Mouse (Mus musculus) liver, embryonic 11.5 days (tissue): ENCODE results near the gene Clec4e. TPM values are rescaled to one million over a fixed set of nuclear protein-coding genes. Genes with fewer than 3 reads are reported as not detected.

Experiments
- ATAC-seq: fragments of 200-750 bp; cut with Nextera tagmentation; replicated peaks from 2 replicates; pipeline ENCODE4 v1.8.0; 2017; ENCODE audit warnings: moderate number of reproducible peaks, mild to moderate bottlenecking, moderate TSS enrichment, moderate library complexity; ENCODE audit not compliant: low FRiP score
- DNase-seq: peaks from one replicate; pipeline ENCODE4 v3.0.0-alpha.2; 2017; ENCODE audit warnings: low spot score
- H3K27ac ChIP-seq: fragments of 300-500 bp; sonication (generic); 2 replicates; pipeline ENCODE4 v1.5.1; 2014; ENCODE audit warnings: mild to moderate bottlenecking, low read depth, low read length, control low read depth
- H3K27me3 ChIP-seq: fragments of 300-500 bp; sonication (generic); replicated peaks from 2 replicates; pipeline ENCODE4 v1.6.1; 2014; ENCODE audit warnings: low read length, mixed read lengths; ENCODE audit not compliant: control insufficient read depth, insufficient read depth
- H3K36me3 ChIP-seq: fragments of 300-500 bp; sonication (generic); 2 replicates; pipeline ENCODE4 v1.6.1; 2014; ENCODE audit warnings: mild to moderate bottlenecking, low read length, moderate library complexity, mixed read lengths; ENCODE audit not compliant: control insufficient read depth, insufficient read depth
- H3K4me1 ChIP-seq: fragments of 300-500 bp; sonication (generic); replicated peaks from 2 replicates; pipeline ENCODE4 v1.6.1; 2014; ENCODE audit warnings: low read length, mixed read lengths; ENCODE audit not compliant: control insufficient read depth, insufficient read depth
- H3K4me2 ChIP-seq: fragments of 300-500 bp; sonication (generic); 2 replicates; pipeline ENCODE4 v1.6.1; 2014; ENCODE audit warnings: mild to moderate bottlenecking, control low read depth, moderate library complexity
- H3K4me3 ChIP-seq: fragments of 300-500 bp; sonication (generic); 2 replicates; pipeline ENCODE4 v1.5.1; 2014; ENCODE audit warnings: low read depth, low read length, control low read depth
- H3K9ac ChIP-seq: fragments of 300-500 bp; sonication (generic); 2 replicates; pipeline ENCODE4 v1.6.1; 2014; ENCODE audit warnings: low read depth, low read length, control low read depth
- H3K9me3 ChIP-seq: fragments of 300-500 bp; sonication (generic); 2 replicates; pipeline ENCODE4 v1.6.1; 2016; ENCODE audit warnings: low read length, inconsistent platforms, mixed read lengths; ENCODE audit not compliant: control insufficient read depth
- WGBS: fragments of 180-500 bp; shearing (Covaris S2); extraction: QIAGEN DNeasy Blood & Tissue Kit; methylation state at CpG from one replicate; pipeline ENCODE4 v1.1.7; 2014; 5-methylcytosine and 5-hydroxymethylcytosine counted together
- polyA plus RNA-seq: library from polyadenylated mRNA; unstranded; fragments of >200 nt; fragmentation: Nextera tagmentation; extraction: Ambion mirVana; gene quantifications from 2 replicates; pipeline ENCODE4 v1.2.1, GENCODE M21; 2014

The Clec4e gene
- polyA plus RNA-seq, 1 experiment from 2014 or later = 0.32 TPM

GRCm38 (mm10) chr6:123279443-123279842, 10.2 kb downstream of the Clec4e start:
- WGBS = 90% methylated on average over 2 of the region's 2 CpGs

GRCm38 (mm10) chr6:123266945-123267344, 22.7 kb downstream of the Clec4e start:
- Histone ChIP-seq H3K27me3 (no peaks in the 10 kb centered on the region), H3K9ac (no peak overlapping the region), H3K27ac (no peak overlapping the region), H3K4me2 (no peak overlapping the region), H3K9me3 (no peaks in the 10 kb centered on the region), H3K4me3 (no peak overlapping the region), H3K4me1 (no peaks in the 10 kb centered on the region), H3K36me3 (no peaks in the 10 kb centered on the region)
- ATAC-seq = no peak; the same call in 1 of the 2 replicates
- no peak for DNase-seq
- 60% methylated on average over 5 of the region's 5 CpGs for WGBS

More at GRCm38 (mm10) chr6:123279443-123279842, 10.2 kb downstream of the Clec4e start:
- H3K27ac ChIP-seq = no peak overlapping the region
- DNase-seq (no peak), ATAC-seq (no peak)
- no peak overlapping the region for H3K4me3 ChIP-seq
- H3K4me2 ChIP-seq = no peak overlapping the region
- no peaks in the 10 kb centered on the region for H3K27me3 ChIP-seq
- no peaks in the 10 kb centered on the region for H3K36me3 ChIP-seq
- H3K4me1 ChIP-seq = no peaks in the 10 kb centered on the region
- H3K9me3 ChIP-seq = no peaks in the 10 kb centered on the region
- H3K9ac ChIP-seq = no peak overlapping the region

- H3K36me3 ChIP-seq = no peaks in the 10 kb centered on the region
- ATAC-seq (no peak), DNase-seq (no peak)
- H3K4me2 ChIP-seq = no peak overlapping the region
- no peak overlapping the region for H3K9ac ChIP-seq
- no peaks in the 10 kb centered on the region for H3K27me3 ChIP-seq
- no peak overlapping the region for H3K27ac ChIP-seq
- H3K4me3 ChIP-seq = no peak overlapping the region
- 76% methylated on average over 4 of the region's 4 CpGs for WGBS
- no peaks in the 10 kb centered on the region for H3K4me1 ChIP-seq
- H3K9me3 ChIP-seq = no peaks in the 10 kb centered on the region
These were observed 23.9 kb downstream of the Clec4e start for GRCm38 (mm10) chr6:123265809-123266208.

- Histone ChIP-seq H3K27me3 (no peaks in the 10 kb centered on the region), H3K4me1 (no peaks in the 10 kb centered on the region), H3K36me3 (no peaks in the 10 kb centered on the region), H3K4me2 (no peak overlapping the region), H3K27ac (no peak overlapping the region), H3K9ac (no peak overlapping the region), H3K9me3 (no peaks in the 10 kb centered on the region), H3K4me3 (no peak overlapping the region)
- ATAC-seq (no peak), DNase-seq (no peak)
- 90% methylated on average over 3 of the region's 3 CpGs for WGBS
These were observed 25.5 kb downstream of the Clec4e start for GRCm38 (mm10) chr6:123264194-123264593.

- no peak for ATAC-seq
- Histone ChIP-seq H3K27me3 (no peaks in the 10 kb centered on the region), H3K4me3 (no peak within 1 kb of the TSS), H3K9me3 (no peaks in the 10 kb centered on the region), H3K9ac (no peak within 1 kb of the TSS), H3K27ac (no peak within 1 kb of the TSS), H3K36me3 (no peaks in the 10 kb centered on the region), H3K4me1 (no peaks in the 10 kb centered on the region), H3K4me2 (no peak within 1 kb of the TSS)
- WGBS = 56% methylated on average over 4 of the region's 4 CpGs
- no peak for DNase-seq
These were observed 28.0 kb downstream of the Clec4e start, which contains the start of gene Clec4d for GRCm38 (mm10) chr6:123261555-123262161. Clec4d (plus strand) TSS chr6:123262111.

- H3K9me3 ChIP-seq = no peaks in the 10 kb centered on the region
- WGBS = 81% methylated on average over 1 of the region's 1 CpGs
- ATAC-seq = no peak
- no peaks in the 10 kb centered on the region for H3K36me3 ChIP-seq
- no peak overlapping the region for H3K4me2 ChIP-seq
- H3K9ac ChIP-seq = no peak overlapping the region
- no peak overlapping the region for H3K27ac ChIP-seq
- no peaks in the 10 kb centered on the region for H3K27me3 ChIP-seq
- no peaks in the 10 kb centered on the region for H3K4me1 ChIP-seq
- no peak overlapping the region for H3K4me3 ChIP-seq
- DNase-seq = no peak
These were observed 28.8 kb downstream of the Clec4e start for GRCm38 (mm10) chr6:123260868-123261267.

- no peak overlapping the region for H3K4me3 ChIP-seq
- no peak for ATAC-seq
- DNase-seq = no peak
These were observed 29.6 kb downstream of the Clec4e start for GRCm38 (mm10) chr6:123259889-123260603.

GRCm38 (mm10) chr6:123258946-123259345, 30.7 kb downstream of the Clec4e start:
- no peak for ATAC-seq
- H3K9ac ChIP-seq = no peak overlapping the region
- no peaks in the 10 kb centered on the region for H3K36me3 ChIP-seq
- H3K27ac ChIP-seq = no peak overlapping the region
- H3K4me2 ChIP-seq = no peak overlapping the region
- H3K4me1 ChIP-seq = no peaks in the 10 kb centered on the region
- no peak overlapping the region for H3K4me3 ChIP-seq
- no peaks in the 10 kb centered on the region for H3K9me3 ChIP-seq
- DNase-seq = no peak
- no peaks in the 10 kb centered on the region for H3K27me3 ChIP-seq
- WGBS = 68% methylated on average over 3 of the region's 3 CpGs

More at GRCm38 (mm10) chr6:123259889-123260603, 29.6 kb downstream of the Clec4e start:
- no peak overlapping the region for H3K9ac ChIP-seq
- H3K4me2 ChIP-seq = no peak overlapping the region
- no peaks in the 10 kb centered on the region for H3K9me3 ChIP-seq
- H3K27ac ChIP-seq = no peak overlapping the region
- no peaks in the 10 kb centered on the region for H3K27me3 ChIP-seq
- WGBS = 70% methylated on average over 4 of the region's 4 CpGs
- no peaks in the 10 kb centered on the region for H3K4me1 ChIP-seq
- no peaks in the 10 kb centered on the region for H3K36me3 ChIP-seq

- ATAC-seq (peak; percentile 29; the same call in 1 of the 2 replicates), DNase-seq (no peak)
- no peaks in the 10 kb centered on the region for H3K4me1 ChIP-seq
- H3K36me3 ChIP-seq = no peaks in the 10 kb centered on the region
- no peak overlapping the region for H3K4me3 ChIP-seq
- no peaks in the 10 kb centered on the region for H3K27me3 ChIP-seq
- H3K27ac ChIP-seq = no peak overlapping the region
- H3K9ac ChIP-seq = no peak overlapping the region
- no peaks in the 10 kb centered on the region for H3K9me3 ChIP-seq
- no peak overlapping the region for H3K4me2 ChIP-seq
These were observed 36.9 kb downstream of the Clec4e start for GRCm38 (mm10) chr6:123252735-123253134.
